Mouse (Mus musculus): Measurements from ENCODE around the gene Col26a1. TPM values are rescaled to one million over a fixed set of nuclear protein-coding genes. Genes with fewer than 3 reads are reported as not detected.

Col26a1 gene
- 8.8 and 12.4 TPM in 2 replicates for polyA plus RNA-seq (2014; fragmentation: Nextera tagmentation; extraction: Ambion mirVana)

- no peaks in the 10 kb centered on the region for H3K9me3 ChIP-seq (replicated peaks; ENCODE audit: control insufficient read depth, low read length)
- ATAC-seq (peak; percentile 50), DNase-seq (ENCODE audit: low spot score) (peak; percentile 36)
- H3K9ac ChIP-seq (ENCODE audit: low read length): peak within 1 kb of the TSS; percentile 65
- H3K36me3 ChIP-seq (ENCODE audit: control insufficient read depth, insufficient read depth, low read length): no peaks in the 10 kb centered on the region
- H3K27me3 ChIP-seq (replicated peaks; ENCODE audit: control insufficient read depth, insufficient read depth, low read length): peaks cover 33% of the 10 kb centered on the region
- H3K4me2 ChIP-seq (ENCODE audit: low read length): peak within 1 kb of the TSS; percentile 77
- H3K4me3 ChIP-seq (ENCODE audit: low read depth, low read length): peak within 1 kb of the TSS; percentile 46
- WGBS: 1% methylated on average over 43 of the region's 44 CpGs
- H3K4me1 ChIP-seq (ENCODE audit: control insufficient read depth, insufficient read depth, low read length): peaks cover 4% of the 10 kb centered on the region; the same call in 1 of the 2 replicates
- H3K27ac ChIP-seq (ENCODE audit: low read depth, low read length): no peak within 1 kb of the TSS
These were observed at the start of gene Col26a1 for GRCm38 (mm10) chr5:136882788-136883439. Gene Col26a1 (minus strand): TSS chr5:136883209.

DNA sequence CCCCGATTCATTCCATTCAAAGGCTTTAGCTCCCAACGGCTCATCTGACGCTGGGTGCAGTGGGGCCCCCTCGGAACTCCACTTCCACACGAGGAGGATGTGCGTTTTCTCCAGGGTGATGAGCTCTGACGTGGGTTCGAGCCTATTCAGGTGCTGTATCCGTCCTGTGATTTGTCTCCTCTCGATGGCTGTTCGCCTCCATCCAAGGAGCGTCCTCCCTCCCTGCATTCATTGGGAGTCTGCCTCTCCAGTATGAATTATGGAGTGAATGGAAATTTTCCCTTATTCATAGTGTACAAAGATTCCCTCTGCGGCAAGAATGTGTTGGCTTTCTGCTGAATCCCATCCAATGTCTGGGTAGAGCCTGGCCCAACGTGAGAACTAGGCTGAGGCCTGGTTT is 48.9 kb upstream of the Col26a1 start:
- Histone ChIP-seq H3K9me3 (replicated peaks; ENCODE audit: control insufficient read depth, low read length) (no peaks in the 10 kb centered on the region), H3K27me3 (replicated peaks; ENCODE audit: control insufficient read depth, insufficient read depth, low read length) (no peaks in the 10 kb centered on the region), H3K4me3 (ENCODE audit: low read depth, low read length) (no peak overlapping the region), H3K4me2 (ENCODE audit: low read length) (no peak overlapping the region), H3K36me3 (ENCODE audit: control insufficient read depth, insufficient read depth, low read length) (0 out of 2 replicates have a peak, but pooled peaks cover under 1% of the 10 kb centered on the region), H3K27ac (ENCODE audit: low read depth, low read length) (no peak overlapping the region), H3K4me1 (ENCODE audit: control insufficient read depth, insufficient read depth, low read length) (no peaks in the 10 kb centered on the region), H3K9ac (ENCODE audit: low read length) (no peak overlapping the region)
- ATAC-seq (no peak), DNase-seq (ENCODE audit: low spot score) (no peak)
- 87% methylated on average over 14 of the region's 14 CpGs for WGBS

- H3K27me3 ChIP-seq (replicated peaks; ENCODE audit: control insufficient read depth, insufficient read depth, low read length): no peaks in the 10 kb centered on the region
- WGBS: 20% methylated on average over 4 of the region's 4 CpGs
- no peak overlapping the region for H3K27ac ChIP-seq (ENCODE audit: low read depth, low read length)
- ATAC-seq (peak; percentile 63), DNase-seq (ENCODE audit: low spot score) (peak; percentile 91)
- H3K4me1 ChIP-seq (ENCODE audit: control insufficient read depth, insufficient read depth, low read length): no peaks in the 10 kb centered on the region
- no peaks in the 10 kb centered on the region for H3K9me3 ChIP-seq (replicated peaks; ENCODE audit: control insufficient read depth, low read length)
- 0 out of 2 replicates have a peak, but pooled peaks cover 3% of the 10 kb centered on the region for H3K36me3 ChIP-seq (ENCODE audit: control insufficient read depth, insufficient read depth, low read length)
- no peak overlapping the region for H3K4me3 ChIP-seq (ENCODE audit: low read depth, low read length)
- no peak overlapping the region for H3K4me2 ChIP-seq (ENCODE audit: low read length)
- peak overlapping the region; percentile 25; the same call in 1 of the 2 replicates for H3K9ac ChIP-seq (ENCODE audit: low read length)
These were observed 46.1 kb upstream of the Col26a1 start for GRCm38 (mm10) chr5:136929073-136929472.

GRCm38 (mm10) chr5:136923751-136924478 is 40.9 kb upstream of the Col26a1 start:
- ATAC-seq (no peak), DNase-seq (ENCODE audit: low spot score) (no peak)
- H3K4me3 ChIP-seq (ENCODE audit: low read depth, low read length): no peak overlapping the region
- H3K9me3 ChIP-seq (replicated peaks; ENCODE audit: control insufficient read depth, low read length): no peaks in the 10 kb centered on the region
- no peak overlapping the region for H3K27ac ChIP-seq (ENCODE audit: low read depth, low read length)
- H3K9ac ChIP-seq (ENCODE audit: low read length): no peak overlapping the region
- 0 out of 2 replicates have a peak, but pooled peaks cover 3% of the 10 kb centered on the region for H3K36me3 ChIP-seq (ENCODE audit: control insufficient read depth, insufficient read depth, low read length)
- no peak overlapping the region for H3K4me2 ChIP-seq (ENCODE audit: low read length)
- H3K27me3 ChIP-seq (replicated peaks; ENCODE audit: control insufficient read depth, insufficient read depth, low read length): no peaks in the 10 kb centered on the region
- H3K4me1 ChIP-seq (ENCODE audit: control insufficient read depth, insufficient read depth, low read length): no peaks in the 10 kb centered on the region
- 82% methylated on average over 7 of the region's 7 CpGs for WGBS

- H3K4me3 ChIP-seq (ENCODE audit: low read depth, low read length): no peak overlapping the region
- no peak overlapping the region for H3K9ac ChIP-seq (ENCODE audit: low read length)
- H3K27ac ChIP-seq (ENCODE audit: low read depth, low read length): no peak overlapping the region
- H3K4me2 ChIP-seq (ENCODE audit: low read length): no peak overlapping the region
- DNase-seq (ENCODE audit: low spot score) (no peak), ATAC-seq (no peak)
- no peaks in the 10 kb centered on the region for H3K4me1 ChIP-seq (ENCODE audit: control insufficient read depth, insufficient read depth, low read length)
- WGBS: 89% methylated on average over 9 of the region's 9 CpGs
- H3K36me3 ChIP-seq (ENCODE audit: control insufficient read depth, insufficient read depth, low read length): 0 out of 2 replicates have a peak, but pooled peaks cover 3% of the 10 kb centered on the region
- H3K9me3 ChIP-seq (replicated peaks; ENCODE audit: control insufficient read depth, low read length): no peaks in the 10 kb centered on the region
- no peaks in the 10 kb centered on the region for H3K27me3 ChIP-seq (replicated peaks; ENCODE audit: control insufficient read depth, insufficient read depth, low read length)
These were observed 39.8 kb upstream of the Col26a1 start for GRCm38 (mm10) chr5:136922830-136923229.

DNA sequence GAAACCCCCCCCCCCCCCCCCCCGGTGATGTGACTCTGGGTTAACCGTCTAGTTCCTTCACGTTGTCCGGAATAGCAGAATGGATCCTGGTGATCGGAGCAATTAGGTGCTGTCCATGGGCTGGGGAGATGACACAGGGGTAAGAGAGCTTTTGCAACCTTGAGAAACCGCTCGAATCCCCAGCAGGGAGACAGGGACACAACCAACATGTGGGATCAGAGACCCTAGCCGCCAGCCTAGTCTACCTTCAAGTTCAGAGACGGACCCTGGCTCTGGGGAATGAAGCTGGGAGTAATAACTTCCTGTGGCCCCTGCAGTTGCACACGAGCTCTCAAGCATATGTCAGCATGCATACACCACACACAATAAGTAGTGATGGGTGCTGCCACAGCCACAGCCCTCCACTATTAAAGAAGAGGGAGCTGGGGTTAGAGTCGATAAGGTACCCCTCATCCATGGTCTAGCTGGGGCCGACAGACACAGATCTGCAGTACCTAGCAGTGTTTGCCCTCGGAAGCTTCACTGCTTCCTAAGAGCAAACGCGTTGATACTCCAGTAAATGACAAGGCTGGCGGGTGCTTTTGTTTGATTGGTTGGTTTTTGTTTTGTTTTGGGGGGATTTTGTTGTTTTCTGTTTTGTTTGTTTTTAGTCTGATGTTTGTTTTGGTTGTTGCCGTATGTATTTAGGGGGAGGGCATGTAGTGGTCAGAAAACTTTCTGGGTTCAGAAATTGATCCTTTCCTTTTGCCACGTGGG is 36.7 kb upstream of the Col26a1 start:
- H3K9me3 ChIP-seq (replicated peaks; ENCODE audit: control insufficient read depth, low read length): no peaks in the 10 kb centered on the region
- no peak overlapping the region for H3K27ac ChIP-seq (ENCODE audit: low read depth, low read length)
- no peak for DNase-seq (ENCODE audit: low spot score)
- 23% methylated on average over 18 of the region's 18 CpGs for WGBS
- H3K4me3 ChIP-seq (ENCODE audit: low read depth, low read length): peak overlapping the region; percentile 53
- no peaks in the 10 kb centered on the region for H3K36me3 ChIP-seq (ENCODE audit: control insufficient read depth, insufficient read depth, low read length)
- peak overlapping the region; percentile 78 for H3K4me2 ChIP-seq (ENCODE audit: low read length)
- ATAC-seq: peak; percentile 17
- no peaks in the 10 kb centered on the region for H3K4me1 ChIP-seq (ENCODE audit: control insufficient read depth, insufficient read depth, low read length)
- H3K27me3 ChIP-seq (replicated peaks; ENCODE audit: control insufficient read depth, insufficient read depth, low read length): no peaks in the 10 kb centered on the region
- H3K9ac ChIP-seq (ENCODE audit: low read length): peak overlapping the region; percentile 73

DNA sequence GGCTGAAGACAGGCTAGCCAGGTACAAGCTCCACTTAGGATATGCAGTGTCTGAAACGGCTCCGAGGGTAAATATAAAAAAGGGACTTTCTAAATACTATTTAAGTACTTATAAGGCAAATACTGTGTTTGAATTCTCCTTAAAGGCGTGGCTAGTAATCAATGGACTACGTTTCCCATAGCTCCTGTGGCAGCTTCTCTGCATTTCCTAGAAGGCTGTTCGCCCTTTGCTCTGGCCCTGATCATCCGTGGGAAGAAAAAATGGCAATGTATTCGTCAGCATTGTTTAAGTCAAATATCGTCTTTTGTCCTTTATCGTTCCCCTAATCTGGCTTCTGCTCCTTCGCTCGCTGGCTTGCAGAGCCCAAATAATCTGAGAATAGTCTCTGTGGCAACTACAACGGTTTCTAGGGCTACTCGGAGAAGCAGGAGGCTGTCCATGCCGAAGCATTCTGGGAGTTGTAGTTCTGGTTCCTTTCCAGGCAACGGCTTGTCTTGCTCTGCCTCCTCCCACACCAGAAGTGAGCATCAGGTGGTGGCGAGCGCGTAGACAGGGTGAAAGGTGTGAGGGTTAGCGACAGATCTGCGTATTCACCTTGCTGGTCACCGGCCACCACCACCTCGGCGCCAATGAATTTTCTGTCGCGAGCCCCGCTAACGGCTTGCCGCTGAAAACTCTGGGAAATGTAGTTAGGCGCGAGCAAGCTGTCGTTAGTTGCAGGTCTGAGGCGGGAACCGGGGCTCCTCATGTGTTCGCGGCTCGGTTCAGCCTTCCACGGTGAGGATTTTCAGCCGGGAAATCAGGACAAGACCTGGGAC is 35.9 kb upstream of the Col26a1 start:
- H3K27ac ChIP-seq (ENCODE audit: low read depth, low read length): 0 out of 2 replicates have a peak overlapping the region, but pooled peaks have one; percentile 41
- ATAC-seq (peak; percentile 92), DNase-seq (ENCODE audit: low spot score) (peak; percentile 95)
- H3K36me3 ChIP-seq (ENCODE audit: control insufficient read depth, insufficient read depth, low read length): peaks cover under 1% of the 10 kb centered on the region; the same call in 1 of the 2 replicates
- no peaks in the 10 kb centered on the region for H3K9me3 ChIP-seq (replicated peaks; ENCODE audit: control insufficient read depth, low read length)
- no peaks in the 10 kb centered on the region for H3K4me1 ChIP-seq (ENCODE audit: control insufficient read depth, insufficient read depth, low read length)
- H3K9ac ChIP-seq (ENCODE audit: low read length): peak overlapping the region; percentile 73
- 4% methylated on average over 38 of the region's 38 CpGs for WGBS
- H3K4me3 ChIP-seq (ENCODE audit: low read depth, low read length): peak overlapping the region; percentile 53
- no peaks in the 10 kb centered on the region for H3K27me3 ChIP-seq (replicated peaks; ENCODE audit: control insufficient read depth, insufficient read depth, low read length)
- H3K4me2 ChIP-seq (ENCODE audit: low read length): peak overlapping the region; percentile 78

DNA sequence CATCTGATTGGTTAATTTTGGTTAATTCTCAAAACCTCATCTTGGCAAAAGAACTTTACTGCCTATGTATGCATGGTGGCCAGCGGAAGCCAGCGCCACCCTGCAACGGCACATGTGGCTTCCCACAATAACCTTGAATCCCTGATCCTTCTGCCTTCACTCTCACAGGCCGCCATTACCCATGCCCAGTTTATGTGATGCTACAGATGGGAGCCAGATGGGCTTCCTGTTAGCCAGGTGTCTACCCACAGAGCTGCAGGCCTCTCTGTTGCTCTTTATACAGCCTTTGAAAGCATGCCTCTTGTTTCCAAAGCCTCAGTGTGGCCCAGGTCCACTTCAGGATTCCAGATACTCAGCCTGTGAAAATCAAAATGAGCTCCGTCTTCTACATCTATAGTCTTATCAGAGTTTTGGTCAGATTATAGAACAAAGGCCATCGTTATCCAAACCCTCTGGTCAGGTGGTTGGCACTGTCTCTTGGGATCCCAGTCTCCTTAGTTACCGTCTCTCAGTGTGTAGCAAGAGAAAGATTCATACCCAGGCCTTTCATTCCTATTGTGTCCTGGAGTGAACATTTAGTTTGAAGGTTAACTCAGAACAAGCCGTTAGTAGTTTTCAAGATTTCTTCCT is 34.7 kb upstream of the Col26a1 start:
- ATAC-seq: no peak
- Histone ChIP-seq H3K9me3 (replicated peaks; ENCODE audit: control insufficient read depth, low read length) (no peaks in the 10 kb centered on the region), H3K4me2 (ENCODE audit: low read length) (no peak overlapping the region), H3K9ac (ENCODE audit: low read length) (no peak overlapping the region), H3K4me1 (ENCODE audit: control insufficient read depth, insufficient read depth, low read length) (no peaks in the 10 kb centered on the region), H3K27ac (ENCODE audit: low read depth, low read length) (no peak overlapping the region), H3K27me3 (replicated peaks; ENCODE audit: control insufficient read depth, insufficient read depth, low read length) (no peaks in the 10 kb centered on the region), H3K4me3 (ENCODE audit: low read depth, low read length) (no peak overlapping the region), H3K36me3 (ENCODE audit: control insufficient read depth, insufficient read depth, low read length) (peaks cover 12% of the 10 kb centered on the region)
- no peak for DNase-seq (ENCODE audit: low spot score)
- WGBS: 94% methylated on average over 8 of the region's 8 CpGs

All from forebrain, embryonic 14.5 days (tissue).